Mouse (Mus musculus) lung, postnatal 0 days (tissue): ENCODE data around the gene Adgrb3.

Experiments used
- CTCF ChIP-seq: IDR thresholded peaks from 2 replicates; pipeline ENCODE4 v1.5.1; 2016; ENCODE audit warnings: antibody characterized with exemption, mild to moderate bottlenecking
- EP300 ChIP-seq: IDR thresholded peaks from 2 replicates; pipeline ENCODE4 v1.6.1; 2016; ENCODE audit warnings: antibody characterized with exemption, mild to moderate bottlenecking, control low read depth

GRCm38 (mm10) chr1:25227880-25228279 lies 601.6 kb downstream of the Adgrb3 start:
- TF ChIP-seq CTCF (no peak), EP300 (no peak)
